Mouse (Mus musculus) intestine, embryonic 16.5 days (tissue): ENCODE data around the gene 2010111I01Rik. TPM values are rescaled to one million over a fixed set of nuclear protein-coding genes. Genes with fewer than 3 reads are reported as not detected.

Source experiments
- ATAC-seq: fragments of 200-750 bp; cut with Nextera tagmentation; 2 replicates; pipeline ENCODE4 v1.8.0; 2017; ENCODE audit warnings: moderate TSS enrichment, moderate library complexity
- H3K27ac ChIP-seq: fragments of 300-500 bp; sonication (generic); 2 replicates; pipeline ENCODE4 v1.5.1; 2014; ENCODE audit warnings: mild to moderate bottlenecking, low read length
- H3K27me3 ChIP-seq: fragments of 300-500 bp; sonication (generic); replicated peaks from 2 replicates; pipeline ENCODE4 v1.6.1; 2014; ENCODE audit warnings: low read length, control low read depth, mixed read lengths; ENCODE audit not compliant: control insufficient read depth, insufficient read depth
- H3K36me3 ChIP-seq: fragments of 300-500 bp; sonication (generic); 2 replicates; pipeline ENCODE4 v1.6.1; 2014; ENCODE audit warnings: low read length, control low read depth; ENCODE audit not compliant: control insufficient read depth, insufficient read depth
- H3K4me1 ChIP-seq: fragments of 300-500 bp; sonication (generic); 2 replicates; pipeline ENCODE4 v1.6.1; 2014; ENCODE audit warnings: low read length, control low read depth, mixed read lengths; ENCODE audit not compliant: control insufficient read depth, insufficient read depth
- H3K4me2 ChIP-seq: fragments of 300-500 bp; sonication (generic); 2 replicates; pipeline ENCODE4 v1.6.1; 2014; ENCODE audit warnings: low read depth, low read length, control low read depth
- H3K4me3 ChIP-seq: fragments of 300-500 bp; sonication (generic); 2 replicates; pipeline ENCODE4 v1.5.1; 2014; ENCODE audit warnings: mild to moderate bottlenecking, low read length
- H3K9ac ChIP-seq: fragments of 300-500 bp; sonication (generic); 2 replicates; pipeline ENCODE4 v1.6.1; 2014; ENCODE audit warnings: low read depth, low read length
- H3K9me3 ChIP-seq: fragments of 300-500 bp; sonication (generic); 2 replicates; pipeline ENCODE4 v1.6.1; 2016; ENCODE audit warnings: low read length, control low read depth; ENCODE audit not compliant: control insufficient read depth
- WGBS: fragments of 180-500 bp; shearing (Covaris S2); extraction: QIAGEN DNeasy Blood & Tissue Kit; methylation state at CpG from one replicate; pipeline ENCODE4 v1.1.7; 2014; 5-methylcytosine and 5-hydroxymethylcytosine counted together
- polyA plus RNA-seq: library from polyadenylated mRNA; unstranded; fragments of >200 nt; fragmentation: Nextera tagmentation; extraction: Ambion mirVana; gene quantifications from 2 replicates; pipeline ENCODE4 v1.2.1, GENCODE M21; 2015

The 2010111I01Rik gene
- polyA plus RNA-seq, 1 experiment from 2014 or later: 98.7 TPM

DNA sequence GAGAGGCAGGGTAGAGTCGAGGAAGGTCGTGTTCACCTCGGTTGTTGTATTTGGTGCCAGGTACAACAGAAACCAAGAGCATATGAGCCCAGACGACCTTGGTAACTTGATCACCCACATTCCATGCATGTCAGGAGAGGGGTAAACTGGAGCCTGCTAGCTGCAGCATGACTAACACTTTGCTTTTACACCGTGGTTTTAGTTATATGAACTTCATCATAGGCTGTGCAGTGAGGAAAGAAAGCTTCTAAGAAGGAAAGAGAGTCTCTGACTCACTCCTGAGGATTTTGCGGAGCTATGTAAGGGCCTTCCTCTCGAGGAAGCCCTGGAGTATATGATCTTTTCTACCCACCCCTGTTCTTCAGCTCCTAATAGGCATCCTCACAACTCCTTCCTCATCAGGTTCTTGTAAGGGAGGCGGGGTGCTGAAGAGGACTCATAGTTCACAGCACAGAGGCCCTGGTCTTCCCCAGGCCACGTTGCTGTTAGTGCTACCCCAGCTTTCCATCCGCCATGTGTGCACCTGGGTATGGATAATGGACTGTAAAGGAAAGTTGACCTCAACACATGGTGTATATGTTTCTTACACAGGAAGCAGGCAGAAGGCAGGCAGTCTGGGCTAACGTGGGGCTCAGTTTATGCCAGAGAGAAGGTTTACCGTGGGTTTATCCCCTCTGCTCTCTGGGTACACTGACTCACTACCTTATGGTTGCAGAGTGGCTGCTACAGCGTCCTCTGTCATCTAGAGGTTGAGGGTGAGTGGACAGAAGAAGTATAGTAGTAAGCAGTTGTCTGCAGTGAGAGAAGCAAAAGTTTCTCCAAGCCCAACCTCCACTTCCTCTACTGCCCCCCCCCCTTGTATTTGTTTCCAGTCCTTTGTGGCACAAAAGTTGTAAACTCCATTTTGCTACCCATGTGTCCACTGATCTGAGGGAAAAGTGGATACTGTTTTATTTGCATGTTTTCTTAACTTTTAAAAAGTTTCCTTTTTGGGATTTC is 222.8 kb downstream of the 2010111I01Rik start:
- H3K27me3 ChIP-seq: no peaks in the 10 kb centered on the region
- no peaks in the 10 kb centered on the region for H3K9me3 ChIP-seq
- no peak overlapping the region for H3K9ac ChIP-seq
- WGBS: 51% methylated on average over 13 of the region's 13 CpGs
- ATAC-seq: peak; percentile 68
- H3K4me1 ChIP-seq: peaks cover 13% of the 10 kb centered on the region
- no peak overlapping the region for H3K4me2 ChIP-seq
- 0 out of 2 replicates have a peak overlapping the region, but pooled peaks have one; percentile 40 for H3K27ac ChIP-seq
- no peaks in the 10 kb centered on the region for H3K36me3 ChIP-seq
- H3K4me3 ChIP-seq: no peak overlapping the region

- H3K27ac ChIP-seq: no peak overlapping the region
- no peak; the same call in 1 of the 2 replicates for ATAC-seq
Observed at GRCm38 (mm10) chr13:63188306-63188705, 223.6 kb downstream of the 2010111I01Rik start.

DNA sequence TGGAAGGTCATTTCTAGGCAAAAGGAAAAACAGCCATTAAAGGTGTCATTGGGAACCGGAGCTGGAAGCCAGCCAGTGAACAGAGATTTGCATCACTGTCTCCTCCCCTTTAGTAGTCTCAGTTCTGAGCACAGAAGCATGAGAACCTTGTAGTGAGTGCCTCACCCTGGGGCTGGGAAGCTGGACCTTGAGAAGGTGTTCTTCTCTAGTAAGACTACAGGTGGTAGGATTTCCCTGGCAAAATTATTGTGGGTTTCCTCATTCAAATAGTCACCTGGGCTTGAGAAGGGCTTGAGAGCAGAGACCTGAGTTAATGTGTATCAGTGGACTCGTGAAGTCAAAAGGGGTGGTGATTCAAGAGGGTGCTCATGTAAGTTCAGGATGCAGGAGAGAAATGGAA is 224.1 kb downstream of the 2010111I01Rik start:
- no peaks in the 10 kb centered on the region for H3K36me3 ChIP-seq
- no peaks in the 10 kb centered on the region for H3K9me3 ChIP-seq
- peaks cover 13% of the 10 kb centered on the region for H3K4me1 ChIP-seq
- H3K27me3 ChIP-seq: no peaks in the 10 kb centered on the region
- 39% methylated on average over 2 of the region's 2 CpGs for WGBS
- no peak overlapping the region for H3K4me3 ChIP-seq
- peak; percentile 83 for ATAC-seq
- no peak overlapping the region for H3K27ac ChIP-seq
- H3K9ac ChIP-seq: no peak overlapping the region
- H3K4me2 ChIP-seq: no peak overlapping the region

More at GRCm38 (mm10) chr13:63188306-63188705, 223.6 kb downstream of the 2010111I01Rik start:
- H3K4me1 ChIP-seq: peaks cover 13% of the 10 kb centered on the region
- H3K9ac ChIP-seq: no peak overlapping the region
- no peaks in the 10 kb centered on the region for H3K27me3 ChIP-seq
- no peaks in the 10 kb centered on the region for H3K36me3 ChIP-seq
- no peaks in the 10 kb centered on the region for H3K9me3 ChIP-seq
- no peak overlapping the region for H3K4me3 ChIP-seq
- no peak overlapping the region for H3K4me2 ChIP-seq
- WGBS: 66% methylated on average over 5 of the region's 5 CpGs

DNA sequence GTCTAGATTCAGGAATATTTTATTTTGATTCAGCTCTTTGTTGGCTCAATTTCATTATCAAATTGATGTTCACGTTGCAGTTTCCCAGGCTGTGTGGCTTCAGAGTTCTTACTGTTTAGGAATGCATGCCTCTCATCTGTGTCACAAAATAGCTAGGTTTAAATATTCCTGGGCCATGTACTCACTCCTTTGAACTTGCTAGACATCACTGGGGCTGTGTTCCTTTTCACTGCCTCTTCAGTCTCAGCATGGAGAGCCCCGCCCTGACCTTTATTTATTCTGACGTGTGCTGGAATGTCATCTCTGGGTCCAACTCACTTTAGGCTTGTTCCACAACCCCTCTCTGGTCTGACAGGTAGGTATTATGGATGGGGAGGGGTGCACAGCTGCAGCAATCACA is 228.7 kb downstream of the 2010111I01Rik start:
- no peaks in the 10 kb centered on the region for H3K27me3 ChIP-seq
- WGBS: 53% methylated on average over 3 of the region's 3 CpGs
- no peak for ATAC-seq

DNA sequence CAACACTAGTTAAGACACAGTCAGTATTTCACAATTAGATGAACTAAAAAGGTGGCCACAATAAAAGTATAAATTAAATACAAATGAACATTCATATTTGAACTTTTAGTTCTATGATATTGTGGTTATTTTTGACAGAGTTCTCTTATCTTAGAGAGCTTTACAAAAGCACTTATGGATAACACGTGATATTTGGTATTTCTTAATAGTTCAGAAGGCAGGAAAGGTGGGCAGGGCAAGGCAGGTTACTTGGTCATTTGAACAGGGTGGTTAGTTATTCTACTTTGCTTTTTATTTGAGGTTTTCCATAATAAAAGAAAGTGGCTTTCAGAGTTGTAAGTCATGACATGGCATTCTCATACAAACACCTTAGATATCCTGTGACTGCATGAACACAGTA is 233.3 kb downstream of the 2010111I01Rik start:
- no peak overlapping the region for H3K4me2 ChIP-seq
- H3K4me1 ChIP-seq: no peaks in the 10 kb centered on the region
- H3K27me3 ChIP-seq: no peaks in the 10 kb centered on the region
- H3K9me3 ChIP-seq: no peaks in the 10 kb centered on the region
- H3K9ac ChIP-seq: no peak overlapping the region
- H3K4me3 ChIP-seq: no peak overlapping the region
- no peak for ATAC-seq
- no peaks in the 10 kb centered on the region for H3K36me3 ChIP-seq
- no peak overlapping the region for H3K27ac ChIP-seq
- 82% methylated on average over 1 of the region's 1 CpGs for WGBS

More for the DNA sequence above, 228.7 kb downstream of the 2010111I01Rik start:
- Histone ChIP-seq H3K4me3 (no peak overlapping the region), H3K4me1 (peaks cover 2% of the 10 kb centered on the region; the same call in 1 of the 2 replicates), H3K36me3 (no peaks in the 10 kb centered on the region), H3K9ac (no peak overlapping the region), H3K27ac (no peak overlapping the region), H3K4me2 (no peak overlapping the region), H3K9me3 (no peaks in the 10 kb centered on the region)

- no peak overlapping the region for H3K9ac ChIP-seq
- no peaks in the 10 kb centered on the region for H3K4me1 ChIP-seq
- H3K36me3 ChIP-seq: no peaks in the 10 kb centered on the region
- H3K4me2 ChIP-seq: no peak overlapping the region
- no peaks in the 10 kb centered on the region for H3K9me3 ChIP-seq
- H3K27me3 ChIP-seq: no peaks in the 10 kb centered on the region
- no peak overlapping the region for H3K27ac ChIP-seq
- WGBS: 72% methylated on average over 2 of the region's 2 CpGs
- ATAC-seq: no peak
- H3K4me3 ChIP-seq: no peak overlapping the region
Observed at GRCm38 (mm10) chr13:63199588-63199987, 234.9 kb downstream of the 2010111I01Rik start.

- Histone ChIP-seq H3K27me3 (no peaks in the 10 kb centered on the region), H3K4me3 (no peak overlapping the region), H3K36me3 (no peaks in the 10 kb centered on the region), H3K4me2 (no peak overlapping the region), H3K4me1 (no peaks in the 10 kb centered on the region), H3K9ac (no peak overlapping the region), H3K27ac (no peak overlapping the region), H3K9me3 (no peaks in the 10 kb centered on the region)
- 83% methylated on average over 8 of the region's 8 CpGs for WGBS
- no peak for ATAC-seq
Observed at GRCm38 (mm10) chr13:63203502-63204278, 239.0 kb downstream of the 2010111I01Rik start.

DNA sequence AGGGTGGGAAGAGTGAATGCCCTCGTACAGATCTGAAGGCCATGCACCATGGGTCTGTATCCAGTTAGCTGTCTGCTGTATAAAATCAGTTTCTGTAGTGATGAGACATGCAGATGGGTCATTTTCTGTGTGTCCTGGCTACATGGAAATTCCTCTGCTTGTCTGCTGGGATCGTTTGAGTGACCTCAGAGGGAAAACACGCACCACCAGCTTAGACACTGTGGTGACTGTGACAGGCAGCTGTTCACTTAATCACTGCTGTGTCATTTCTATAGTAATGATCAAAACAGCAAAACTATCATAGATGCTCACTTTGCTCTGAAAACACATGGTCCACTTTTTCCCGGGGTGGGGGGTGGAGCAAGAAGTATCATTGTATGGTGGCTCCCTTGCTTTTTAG is 241.1 kb downstream of the 2010111I01Rik start:
- no peak for ATAC-seq
- Histone ChIP-seq H3K9me3 (no peaks in the 10 kb centered on the region), H3K36me3 (no peaks in the 10 kb centered on the region), H3K9ac (no peak overlapping the region), H3K4me2 (no peak overlapping the region), H3K27me3 (no peaks in the 10 kb centered on the region), H3K4me3 (no peak overlapping the region), H3K27ac (no peak overlapping the region), H3K4me1 (no peaks in the 10 kb centered on the region)
- 80% methylated on average over 4 of the region's 4 CpGs for WGBS

GRCm38 (mm10) chr13:63206396-63206795 is 241.7 kb downstream of the 2010111I01Rik start:
- H3K27me3 ChIP-seq: no peaks in the 10 kb centered on the region
- no peak overlapping the region for H3K4me2 ChIP-seq
- WGBS: 50% methylated on average over 1 of the region's 1 CpGs
- H3K36me3 ChIP-seq: no peaks in the 10 kb centered on the region
- no peak for ATAC-seq
- H3K4me1 ChIP-seq: no peaks in the 10 kb centered on the region
- no peak overlapping the region for H3K9ac ChIP-seq
- no peak overlapping the region for H3K27ac ChIP-seq
- no peaks in the 10 kb centered on the region for H3K9me3 ChIP-seq
- H3K4me3 ChIP-seq: no peak overlapping the region
